Mouse (Mus musculus): ENCODE data around the gene Kcnip1. TPM values are rescaled to one million over a fixed set of nuclear protein-coding genes. Genes with fewer than 3 reads are reported as not detected.

Kcnip1 gene
- 4.3 and 5.3 TPM in 2 replicates for polyA plus RNA-seq (2015; fragmentation: Nextera tagmentation; extraction: Ambion mirVana)

DNA sequence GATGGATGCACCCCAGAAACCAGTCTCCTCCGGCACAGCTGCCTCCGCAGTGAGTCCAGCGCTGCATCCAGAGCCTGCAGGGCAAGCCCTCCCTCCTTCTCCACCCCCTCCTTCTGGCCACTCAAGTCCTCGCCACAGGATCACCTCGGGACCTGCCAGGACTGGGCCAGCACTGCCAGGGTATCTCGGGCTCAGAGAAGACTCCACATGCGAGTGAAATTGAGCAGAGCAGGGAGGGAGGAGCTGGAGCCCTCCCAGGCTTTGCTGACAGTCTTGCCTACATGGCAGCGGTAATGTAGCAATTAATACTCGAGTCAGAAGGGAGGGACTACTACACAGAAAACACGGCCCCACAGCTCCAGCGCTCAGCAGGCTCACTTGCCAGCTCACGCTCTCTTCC is at the start of gene Kcnip1:
Kcnip1 (minus strand) TSS at position 215 of the 400 bp plus-strand sequence.
- H3K27ac ChIP-seq = no peak within 1 kb of the TSS
- H3K9ac ChIP-seq = 0 out of 2 replicates have a peak within 1 kb of the TSS, but pooled peaks have one; percentile 16
- no peak within 1 kb of the TSS for H3K4me3 ChIP-seq
- H3K36me3 ChIP-seq = no peaks in the 10 kb centered on the region
- WGBS = 22% methylated on average over 12 of the region's 12 CpGs
- H3K27me3 ChIP-seq = peaks cover 29% of the 10 kb centered on the region
- H3K4me2 ChIP-seq = peak within 1 kb of the TSS; percentile 48
- H3K4me1 ChIP-seq = peaks cover 10% of the 10 kb centered on the region
- 0 out of 2 replicates have a peak, but pooled peaks have one; percentile 39 for ATAC-seq (ENCODE audit: insufficient number of reproducible peaks, insufficient read depth, low FRiP score, low TSS enrichment, low read depth)
- H3K9me3 ChIP-seq = no peaks in the 10 kb centered on the region

DNA sequence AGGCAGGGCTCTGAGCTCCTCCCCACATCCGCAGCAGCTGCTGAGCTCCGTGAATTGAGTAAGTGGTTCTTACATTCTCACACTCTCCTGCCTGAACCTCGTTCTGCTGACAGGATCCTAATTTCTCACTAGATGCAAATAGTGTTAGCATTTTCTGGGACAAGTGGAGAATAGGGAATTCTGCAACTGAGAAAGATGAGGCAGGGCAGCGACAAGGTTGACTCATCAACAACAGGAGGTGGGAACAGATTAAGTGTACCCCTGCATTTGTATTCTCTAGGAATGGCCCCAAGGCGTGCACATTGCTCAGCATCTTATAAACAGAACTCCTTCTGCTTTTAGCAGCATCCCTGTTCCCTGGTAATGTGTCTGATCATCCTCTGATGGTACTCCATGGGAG is 47.1 kb upstream of the Kcnip1 start:
- no peaks in the 10 kb centered on the region for H3K9me3 ChIP-seq
- no peaks in the 10 kb centered on the region for H3K36me3 ChIP-seq
- no peak for ATAC-seq (ENCODE audit: insufficient number of reproducible peaks, insufficient read depth, low FRiP score, low TSS enrichment, low read depth)
- H3K4me1 ChIP-seq = no peaks in the 10 kb centered on the region
- H3K9ac ChIP-seq = no peak overlapping the region
- H3K27me3 ChIP-seq = no peaks in the 10 kb centered on the region
- no peak overlapping the region for H3K4me2 ChIP-seq
- H3K4me3 ChIP-seq = no peak overlapping the region
- H3K27ac ChIP-seq = no peak overlapping the region
- WGBS = 79% methylated on average over 5 of the region's 5 CpGs

DNA sequence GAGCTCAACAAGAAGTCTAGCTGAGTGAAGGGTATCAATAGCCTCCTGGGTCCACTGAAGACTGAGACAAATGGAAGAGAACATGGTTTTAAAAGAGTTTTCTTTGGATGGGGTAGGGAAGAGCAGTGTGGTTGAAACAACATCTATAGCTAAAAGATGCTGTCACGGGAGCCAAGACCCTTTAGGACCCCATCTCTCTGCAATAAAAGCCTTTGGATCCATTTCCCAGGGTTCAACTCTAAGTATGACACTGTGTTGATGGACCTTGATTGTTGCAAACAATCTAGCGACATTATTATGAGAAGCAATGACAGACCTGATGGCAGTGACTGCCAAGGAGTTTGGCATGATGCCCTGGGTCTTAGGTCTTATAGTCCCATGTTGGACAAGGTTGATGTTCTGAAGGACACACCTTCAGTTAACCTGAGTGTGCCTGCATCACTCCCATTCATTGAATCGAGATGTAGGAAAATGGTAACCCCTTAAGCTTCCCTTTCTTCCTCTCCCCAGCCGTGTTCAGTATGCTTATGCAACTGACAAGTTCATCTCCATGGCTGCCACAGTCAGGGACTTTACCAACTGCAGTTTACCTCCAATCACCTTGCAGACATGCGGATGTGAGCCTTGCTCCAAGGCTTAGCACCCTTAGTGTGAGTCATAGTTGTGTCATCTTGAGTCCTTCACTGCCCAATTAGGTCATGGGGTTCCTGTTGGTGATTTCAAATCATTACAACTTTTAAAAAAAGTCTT is 43.1 kb upstream of the Kcnip1 start:
- no peaks in the 10 kb centered on the region for H3K36me3 ChIP-seq
- no peak overlapping the region for H3K27ac ChIP-seq
- ATAC-seq (ENCODE audit: insufficient number of reproducible peaks, insufficient read depth, low FRiP score, low TSS enrichment, low read depth) = no peak
- no peak overlapping the region for H3K4me3 ChIP-seq
- WGBS = 83% methylated on average over 5 of the region's 5 CpGs
- H3K9me3 ChIP-seq = no peaks in the 10 kb centered on the region
- H3K27me3 ChIP-seq = no peaks in the 10 kb centered on the region
- H3K9ac ChIP-seq = no peak overlapping the region
- no peaks in the 10 kb centered on the region for H3K4me1 ChIP-seq
- no peak overlapping the region for H3K4me2 ChIP-seq

DNA sequence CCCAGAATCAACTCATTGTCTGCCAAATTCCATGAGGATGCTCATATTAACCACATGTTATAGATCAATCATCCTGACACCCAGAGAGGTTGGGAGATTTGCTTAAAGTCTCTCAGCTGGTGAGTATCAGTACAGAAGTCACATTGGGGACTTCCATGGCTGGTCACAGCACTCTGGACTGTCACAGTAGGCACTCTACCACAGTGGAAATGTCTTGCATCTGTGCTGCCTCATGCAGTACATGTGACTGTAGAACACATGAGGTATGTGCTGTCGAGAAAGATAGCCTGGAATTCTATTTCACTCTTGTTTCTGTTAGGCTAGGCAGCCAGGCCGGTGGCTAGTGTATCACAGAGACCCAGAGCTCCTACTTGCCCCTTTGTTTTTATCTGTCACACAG is 41.8 kb upstream of the Kcnip1 start:
- Histone ChIP-seq H3K9me3 (no peaks in the 10 kb centered on the region), H3K4me1 (no peaks in the 10 kb centered on the region), H3K9ac (no peak overlapping the region), H3K4me2 (no peak overlapping the region), H3K36me3 (no peaks in the 10 kb centered on the region), H3K4me3 (no peak overlapping the region), H3K27me3 (no peaks in the 10 kb centered on the region), H3K27ac (no peak overlapping the region)
- WGBS = 81% methylated on average over 2 of the region's 2 CpGs
- no peak for ATAC-seq (ENCODE audit: insufficient number of reproducible peaks, insufficient read depth, low FRiP score, low TSS enrichment, low read depth)

DNA sequence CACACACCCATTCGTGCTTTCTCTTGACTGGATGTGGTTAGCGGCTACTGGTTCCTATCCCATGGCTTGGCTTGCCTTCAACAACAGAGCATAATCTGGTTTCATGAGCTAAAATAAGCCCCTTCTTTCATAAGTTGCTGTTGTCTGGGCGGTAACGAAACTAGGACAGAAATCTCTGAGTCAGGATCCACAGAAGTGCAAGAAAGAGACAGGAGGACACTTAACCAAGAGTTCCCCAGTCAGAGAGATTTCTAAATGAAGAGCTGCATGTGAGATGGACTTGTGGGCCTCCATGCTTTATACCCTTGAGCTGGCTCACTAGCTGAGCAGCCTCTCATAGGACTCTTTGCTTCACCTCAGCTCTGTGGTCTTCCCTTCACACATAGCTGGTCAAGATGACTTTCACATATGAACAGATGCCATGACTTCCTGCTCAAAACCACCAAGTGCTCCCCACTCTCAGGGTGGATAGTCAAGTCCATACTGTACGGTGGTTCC is 41.1 kb upstream of the Kcnip1 start:
- Histone ChIP-seq H3K9ac (no peak overlapping the region), H3K27me3 (no peaks in the 10 kb centered on the region), H3K36me3 (no peaks in the 10 kb centered on the region), H3K4me2 (no peak overlapping the region), H3K9me3 (no peaks in the 10 kb centered on the region), H3K4me3 (no peak overlapping the region), H3K27ac (no peak overlapping the region), H3K4me1 (peaks cover 4% of the 10 kb centered on the region; the same call in 1 of the 2 replicates)
- ATAC-seq (ENCODE audit: insufficient number of reproducible peaks, insufficient read depth, low FRiP score, low TSS enrichment, low read depth) = no peak
- WGBS = 90% methylated on average over 5 of the region's 5 CpGs

DNA sequence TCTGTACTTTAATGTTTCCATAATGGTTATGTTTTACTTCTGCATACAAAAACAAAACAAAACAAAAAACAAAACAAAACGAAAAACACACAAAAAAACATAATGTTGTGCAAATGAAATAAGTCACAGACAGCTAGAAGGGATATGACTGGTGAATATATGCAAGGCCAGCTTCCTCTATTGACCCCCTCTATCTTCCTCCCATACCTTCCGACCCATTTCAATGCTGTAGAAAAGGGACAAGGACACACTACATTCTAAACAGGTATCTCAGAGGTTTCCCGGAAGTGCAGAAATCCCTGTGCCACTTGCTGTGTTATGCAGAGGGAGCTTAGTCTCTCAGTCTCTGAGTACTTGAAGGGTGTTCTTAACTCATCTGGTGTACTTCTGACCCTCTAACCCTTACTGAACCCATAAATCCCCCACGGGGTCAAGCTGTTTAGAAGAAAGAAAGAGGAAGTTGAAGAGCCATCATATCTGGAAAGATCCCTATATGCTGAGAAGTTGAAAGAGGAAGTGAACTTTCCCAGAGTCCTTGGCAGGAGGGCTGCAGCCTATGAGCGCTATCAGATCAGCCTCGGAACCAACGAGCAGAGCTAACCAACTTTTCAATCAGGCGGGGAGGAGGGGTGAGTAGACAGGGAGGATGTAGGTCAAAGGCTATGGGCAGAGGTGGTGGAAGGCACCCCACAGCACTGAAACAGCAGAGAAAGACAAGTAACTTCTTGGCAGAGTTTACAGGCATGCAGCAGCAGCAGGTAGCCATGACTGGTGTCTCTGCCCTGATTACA is 38.3 kb upstream of the Kcnip1 start:
- Histone ChIP-seq H3K4me3 (no peak overlapping the region), H3K36me3 (no peaks in the 10 kb centered on the region), H3K27ac (no peak overlapping the region), H3K4me2 (no peak overlapping the region), H3K9ac (no peak overlapping the region), H3K9me3 (no peaks in the 10 kb centered on the region), H3K27me3 (no peaks in the 10 kb centered on the region), H3K4me1 (peaks cover 4% of the 10 kb centered on the region; the same call in 1 of the 2 replicates)
- WGBS = 63% methylated on average over 8 of the region's 8 CpGs
- ATAC-seq (ENCODE audit: insufficient number of reproducible peaks, insufficient read depth, low FRiP score, low TSS enrichment, low read depth) = no peak

DNA sequence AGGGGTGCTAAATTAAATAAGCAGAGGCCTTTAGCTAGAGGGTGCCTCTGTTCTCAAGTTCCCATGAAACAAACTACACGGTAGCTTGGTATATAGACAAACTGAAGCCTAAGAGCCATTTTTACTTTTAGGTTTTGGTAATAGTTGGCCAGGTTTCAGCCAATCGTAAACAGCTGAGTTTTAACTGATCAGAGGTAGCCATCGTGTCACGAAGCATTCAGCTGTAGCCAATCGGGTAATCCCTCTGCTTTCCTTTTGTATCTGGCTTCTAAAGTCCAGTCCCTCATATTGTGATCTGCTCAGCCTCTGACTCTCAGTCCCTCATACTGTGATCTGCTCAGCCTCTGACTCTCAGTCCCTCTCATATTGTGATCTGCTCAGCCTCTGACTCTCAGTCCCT is 36.7 kb upstream of the Kcnip1 start:
- no peak for ATAC-seq (ENCODE audit: insufficient number of reproducible peaks, insufficient read depth, low FRiP score, low TSS enrichment, low read depth)
- Histone ChIP-seq H3K9me3 (no peaks in the 10 kb centered on the region), H3K27me3 (no peaks in the 10 kb centered on the region), H3K9ac (peak overlapping the region; percentile 11; the same call in 1 of the 2 replicates), H3K4me3 (no peak overlapping the region), H3K27ac (no peak overlapping the region), H3K4me1 (peaks cover 4% of the 10 kb centered on the region; the same call in 1 of the 2 replicates), H3K4me2 (no peak overlapping the region), H3K36me3 (no peaks in the 10 kb centered on the region)
- WGBS = 55% methylated on average over 5 of the region's 5 CpGs

DNA sequence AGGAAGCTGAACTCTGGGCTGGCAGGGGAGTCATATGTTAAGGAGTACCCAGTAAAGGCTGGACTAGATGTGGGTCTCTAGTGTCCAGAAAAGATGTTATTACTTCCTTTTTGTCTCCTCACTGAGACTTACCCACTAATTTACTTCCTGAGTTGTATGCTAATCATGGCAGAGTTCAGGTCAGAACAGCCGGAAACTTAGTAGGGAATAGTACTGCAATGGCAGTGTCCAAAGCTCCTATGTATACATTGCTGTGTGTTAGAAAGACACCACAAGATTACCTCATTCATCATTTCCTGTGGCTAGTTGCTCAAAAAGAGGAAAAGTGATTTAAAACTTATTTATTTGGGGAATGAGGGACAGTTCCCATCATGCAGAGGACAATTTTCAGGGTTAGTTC is 32.1 kb upstream of the Kcnip1 start:
- ATAC-seq (ENCODE audit: insufficient number of reproducible peaks, insufficient read depth, low FRiP score, low TSS enrichment, low read depth) = no peak

DNA sequence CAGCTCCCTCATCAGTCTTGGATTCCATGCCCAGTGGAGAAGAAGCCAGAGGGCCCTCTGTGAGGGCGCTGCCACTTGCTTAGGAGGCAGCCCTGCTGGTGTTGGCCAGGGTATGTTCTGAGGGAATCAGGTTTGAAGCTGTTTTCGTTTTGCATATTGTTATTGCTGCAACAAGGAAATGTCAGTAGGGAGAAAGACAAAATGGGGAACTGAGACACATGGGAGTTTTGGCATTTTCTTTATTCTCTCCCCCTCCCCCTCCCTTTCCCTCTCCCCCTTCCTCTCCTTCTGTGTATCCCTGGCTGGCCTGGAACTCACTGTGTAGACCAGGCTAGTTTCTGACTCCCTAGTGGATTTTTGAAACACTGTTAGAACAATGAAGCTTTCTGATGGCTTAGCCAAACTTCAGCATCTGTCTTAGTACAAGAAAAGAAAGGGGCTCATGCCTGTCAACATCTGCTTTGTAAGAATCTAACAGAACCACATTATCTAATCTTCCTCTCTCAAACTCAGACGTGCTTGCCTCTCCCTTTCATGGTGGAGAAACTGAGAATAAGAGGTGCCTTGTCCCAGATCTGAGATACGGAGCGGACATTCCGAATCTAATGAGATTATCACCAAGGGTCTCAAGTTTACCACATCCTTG is 19.2 kb upstream of the Kcnip1 start:
- Histone ChIP-seq H3K36me3 (no peaks in the 10 kb centered on the region), H3K4me3 (no peak overlapping the region), H3K4me2 (no peak overlapping the region), H3K4me1 (0 out of 2 replicates have a peak, but pooled peaks cover 10% of the 10 kb centered on the region), H3K9ac (no peak overlapping the region), H3K27me3 (no peaks in the 10 kb centered on the region), H3K27ac (no peak overlapping the region), H3K9me3 (no peaks in the 10 kb centered on the region)
- no peak for ATAC-seq (ENCODE audit: insufficient number of reproducible peaks, insufficient read depth, low FRiP score, low TSS enrichment, low read depth)
- 40% methylated on average over 6 of the region's 6 CpGs for WGBS

More for the DNA sequence above, 32.1 kb upstream of the Kcnip1 start:
- 80% methylated on average over 1 of the region's 1 CpGs for WGBS
- H3K9me3 ChIP-seq = no peaks in the 10 kb centered on the region
- H3K4me2 ChIP-seq = no peak overlapping the region
- no peaks in the 10 kb centered on the region for H3K36me3 ChIP-seq
- no peaks in the 10 kb centered on the region for H3K27me3 ChIP-seq
- H3K4me1 ChIP-seq = peaks cover 4% of the 10 kb centered on the region; the same call in 1 of the 2 replicates
- H3K9ac ChIP-seq = no peak overlapping the region
- H3K4me3 ChIP-seq = no peak overlapping the region
- no peak overlapping the region for H3K27ac ChIP-seq

DNA sequence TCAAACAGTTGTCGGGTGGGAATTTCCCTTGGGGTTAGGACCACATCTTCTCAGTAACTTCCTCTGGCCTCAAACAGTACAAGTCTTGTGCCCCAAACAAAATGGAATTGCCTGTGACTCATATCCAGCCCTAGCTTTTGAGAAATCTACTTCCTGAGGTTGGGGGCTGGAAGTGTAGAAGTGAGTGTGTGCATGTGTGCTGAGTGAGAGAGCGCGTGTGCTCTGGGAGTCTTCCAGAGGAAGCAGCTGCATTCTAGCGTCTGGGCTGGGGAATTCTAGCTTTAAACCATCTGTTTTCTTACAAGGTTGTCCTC is 17.9 kb upstream of the Kcnip1 start:
- Histone ChIP-seq H3K27ac (no peak overlapping the region), H3K4me1 (0 out of 2 replicates have a peak, but pooled peaks cover 10% of the 10 kb centered on the region), H3K27me3 (no peaks in the 10 kb centered on the region), H3K9ac (no peak overlapping the region), H3K9me3 (no peaks in the 10 kb centered on the region), H3K4me3 (no peak overlapping the region), H3K4me2 (no peak overlapping the region), H3K36me3 (no peaks in the 10 kb centered on the region)
- no peak for ATAC-seq (ENCODE audit: insufficient number of reproducible peaks, insufficient read depth, low FRiP score, low TSS enrichment, low read depth)
- 43% methylated on average over 4 of the region's 4 CpGs for WGBS

DNA sequence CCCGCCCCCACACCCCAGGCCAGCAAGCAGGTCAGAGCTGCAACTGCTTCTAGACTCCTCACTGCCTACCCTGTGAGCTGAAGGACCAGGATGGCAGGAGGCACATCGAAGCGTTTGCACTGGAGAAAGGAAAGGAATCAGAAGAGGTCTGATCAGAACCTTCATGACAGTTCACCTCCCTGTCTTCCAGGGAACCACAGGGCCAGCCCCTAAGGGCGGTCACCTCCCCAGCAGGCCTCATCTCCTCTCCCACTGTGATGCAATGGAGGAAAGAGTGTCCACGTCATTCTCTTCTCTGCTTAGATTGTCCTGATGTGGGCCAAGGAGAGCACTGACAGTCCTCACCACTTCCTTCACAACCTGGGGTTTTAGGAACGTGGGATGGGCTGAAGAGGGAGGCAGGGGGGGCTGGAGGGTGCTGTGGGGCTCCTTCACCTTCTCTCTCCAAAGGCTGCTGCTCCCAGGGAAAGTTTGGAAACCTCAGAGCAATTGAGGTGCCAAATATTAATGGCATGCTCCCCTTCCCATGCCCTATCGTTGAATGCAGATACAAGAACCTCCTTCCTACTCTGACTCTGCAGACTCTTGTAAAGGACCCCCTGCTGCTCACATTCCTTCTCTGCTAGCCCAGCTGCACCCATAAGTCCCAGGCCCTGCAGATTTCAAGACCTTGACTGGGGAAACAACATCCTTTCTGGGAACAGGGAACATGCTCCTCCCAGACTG is 17.3 kb upstream of the Kcnip1 start:
- ATAC-seq (ENCODE audit: insufficient number of reproducible peaks, insufficient read depth, low FRiP score, low TSS enrichment, low read depth) = no peak
- H3K4me2 ChIP-seq = no peak overlapping the region
- H3K4me1 ChIP-seq = 0 out of 2 replicates have a peak, but pooled peaks cover 10% of the 10 kb centered on the region
- H3K9ac ChIP-seq = no peak overlapping the region
- 70% methylated on average over 7 of the region's 7 CpGs for WGBS
- no peaks in the 10 kb centered on the region for H3K27me3 ChIP-seq
- no peaks in the 10 kb centered on the region for H3K9me3 ChIP-seq
- H3K4me3 ChIP-seq = no peak overlapping the region
- no peak overlapping the region for H3K27ac ChIP-seq
- H3K36me3 ChIP-seq = no peaks in the 10 kb centered on the region
